Mouse (Mus musculus) brain, embryonic 14.5 days (tissue): Measurements from ENCODE around the gene Cnn2. TPM values are rescaled to one million over a fixed set of nuclear protein-coding genes. Genes with fewer than 3 reads are reported as not detected.

ENCODE experiments used
- DNase-seq: peaks from one replicate; pipeline ENCODE4 v3.0.0-alpha.2; 2011; ENCODE audit warnings: low read depth
- CTCF ChIP-seq: fragments of 200-500 bp; IDR thresholded peaks from 2 replicates; pipeline ENCODE4 v1.5.1; 2012; ENCODE audit warnings: inconsistent platforms, mild to moderate bottlenecking, moderate library complexity, borderline replicate concordance; ENCODE audit not compliant: insufficient read depth, insufficient read length; ENCODE audit errors: extremely low read depth
- POLR2A ChIP-seq: fragments of 200-500 bp; IDR thresholded peaks from 2 replicates; pipeline ENCODE4 v1.6.1; 2012; ENCODE audit warnings: mild to moderate bottlenecking, inconsistent platforms, borderline replicate concordance; ENCODE audit not compliant: poor library complexity, insufficient read depth, insufficient read length, severe bottlenecking; ENCODE audit errors: extremely low read depth
- polyA plus RNA-seq: library from polyadenylated mRNA; depleted of rRNA; stranded (reverse); fragments of >200 nt; gene quantifications from 2 replicates; pipeline ENCODE4 v1.2.3, GENCODE M21; 2012; rRNA removed

The Cnn2 gene
- 21.2 and 30.7 TPM in 2 replicates for polyA plus RNA-seq

GRCm38 (mm10) chr10:79988506-79989271 lies at the start of gene Cnn2:
Gene Cnn2 (plus strand): TSS chr10:79988584.
- DNase-seq, result peak; percentile 24
- TF ChIP-seq POLR2A, result no peak
- TF ChIP-seq CTCF, result no peak

GRCm38 (mm10) chr10:79940749-79941148 lies 47.6 kb upstream of the Cnn2 start:
- TF ChIP-seq POLR2A, result no peak
- no peak for TF ChIP-seq CTCF
- no peak for DNase-seq

- no peak for TF ChIP-seq POLR2A
- TF ChIP-seq CTCF, result no peak
- no peak for DNase-seq
Measured at GRCm38 (mm10) chr10:79942988-79943387, 45.4 kb upstream of the Cnn2 start.

GRCm38 (mm10) chr10:79943471-79943901 lies 44.9 kb upstream of the Cnn2 start:
- TF ChIP-seq CTCF, result no peak
- no peak for TF ChIP-seq POLR2A
- DNase-seq, result no peak

GRCm38 (mm10) chr10:79945507-79946234 lies 42.7 kb upstream of the Cnn2 start:
- peak; percentile 71 for DNase-seq
- TF ChIP-seq POLR2A (no peak), CTCF (no peak)

GRCm38 (mm10) chr10:79946752-79947322 lies 41.5 kb upstream of the Cnn2 start:
- DNase-seq, result no peak
- TF ChIP-seq CTCF (no peak), POLR2A (no peak)

GRCm38 (mm10) chr10:79947502-79947901 lies 40.9 kb upstream of the Cnn2 start:
- TF ChIP-seq CTCF (no peak), POLR2A (no peak)
- DNase-seq, result no peak

- no peak for DNase-seq
- no peak for TF ChIP-seq CTCF
- no peak for TF ChIP-seq POLR2A
Measured at GRCm38 (mm10) chr10:79949873-79950272, 38.5 kb upstream of the Cnn2 start.

- no peak for TF ChIP-seq POLR2A
- no peak for TF ChIP-seq CTCF
Measured at GRCm38 (mm10) chr10:79950661-79951060, 37.7 kb upstream of the Cnn2 start.

GRCm38 (mm10) chr10:79953946-79954345 lies 34.4 kb upstream of the Cnn2 start:
- DNase-seq, result no peak
- TF ChIP-seq CTCF (peak; percentile 43; the same call in 1 of the 2 replicates), POLR2A (no peak)

More at GRCm38 (mm10) chr10:79950661-79951060, 37.7 kb upstream of the Cnn2 start:
- no peak for DNase-seq

GRCm38 (mm10) chr10:79955691-79956090 lies 32.7 kb upstream of the Cnn2 start:
- DNase-seq, result no peak
- TF ChIP-seq POLR2A (no peak), CTCF (no peak)
